In the genomic region with DNA sequence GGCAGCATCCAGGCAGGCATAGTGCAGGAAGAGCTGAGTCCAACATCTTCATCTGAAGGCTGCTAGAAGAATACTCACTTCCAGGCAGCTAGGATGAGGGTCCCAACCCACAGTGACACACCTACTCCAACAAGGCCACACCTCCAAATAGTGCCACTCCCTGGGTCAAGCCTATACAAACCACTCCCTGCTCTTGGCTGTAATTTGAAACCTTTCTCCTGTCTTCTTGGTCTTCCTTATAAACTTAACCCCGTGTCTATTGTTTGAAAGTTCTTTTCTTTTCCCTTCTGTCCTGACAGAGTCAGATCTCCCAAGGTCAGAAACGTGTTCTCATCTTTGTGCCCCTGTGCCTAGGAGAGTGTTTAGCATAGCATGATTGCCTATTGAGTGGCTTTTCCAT, we compare ENCODE assay signal across 15 mouse cellular contexts.
"Had no signal": no experiment of that assay in that cellular context is flagged by ENCODE, and none has a peak within 500 bp of the region (broad histone marks: within the 10 kb centered on the region; RNA-seq: fewer than 3 reads in every experiment).

No protein-coding gene starts in this region.

- H3K4me3 ChIP-seq: neural tube, embryonic 13.5 days; neural tube, embryonic 15.5 days; stomach, embryonic 15.5 days had no signal

- H3K27ac ChIP-seq: neural tube, embryonic 13.5 days; neural tube, embryonic 15.5 days; stomach, embryonic 15.5 days; stomach, postnatal 0 days had no signal

- H3K4me1 ChIP-seq: neural tube, embryonic 13.5 days; neural tube, embryonic 15.5 days; stomach, embryonic 15.5 days had no signal

- H3K36me3 ChIP-seq: neural tube, embryonic 13.5 days; neural tube, embryonic 15.5 days; stomach, embryonic 15.5 days had no signal

- H3K27me3 ChIP-seq: neural tube, embryonic 13.5 days; neural tube, embryonic 15.5 days; stomach, embryonic 15.5 days had no signal

- H3K9me3 ChIP-seq: neural tube, embryonic 13.5 days; neural tube, embryonic 15.5 days; stomach, embryonic 15.5 days had no signal

- H3K9ac ChIP-seq: neural tube, embryonic 13.5 days; neural tube, embryonic 15.5 days; stomach, embryonic 15.5 days had no signal

- DNase-seq: retina, postnatal 1 day; right cerebral cortex, adult 18-20 months; right cerebral cortex, postnatal 25 days; right cerebral cortex, postnatal 4 days; spleen, adult 18-20 months; thymus, adult 18-20 months; thymus, adult 2 months; thymus, postnatal 14 days; thymus, postnatal 25 days; thymus, postnatal 36 days; thymus, postnatal 4 days had no signal
